Mouse (Mus musculus) regulatory T cell (primary cell): ENCODE data around the gene Plvap.

Experiments used
- in situ Hi-C: fragments of 300-600 bp; cut with MboI, MseI; formaldehyde crosslinking; loops from one replicate; pipeline ENCODE4 v1.15.1; 2025; ENCODE audit warnings: high pct_unique_total_duplicates

Plvap gene

GRCm38 (mm10) chr8:71488454-71488853, 23.1 kb downstream of the Plvap start:
- in situ Hi-C loops, result loop anchor here (5.0 to 25.0 kb wide), 3 partner anchors 591 to 714 kb away; partner anchors contain the start of genes Pik3r2, Rpl18a and Tpm4

GRCm38 (mm10) chr8:71487691-71488445, 23.7 kb downstream of the Plvap start, which contains the start of gene Gtpbp3:
Gene Gtpbp3, plus strand, starts transcription at chr8:71488103.
- in situ Hi-C loops, result loop anchor here (5.0 to 25.0 kb wide), 3 partner anchors 591 to 713 kb away; partner anchors contain the start of genes Pik3r2, Rpl18a and Tpm4

- in situ Hi-C loops, result loop anchor here (5.0 to 25.0 kb wide), 3 partner anchors 589 to 711 kb away; partner anchors contain the start of genes Pik3r2, Rpl18a and Tpm4
These were observed 25.4 kb downstream of the Plvap start for GRCm38 (mm10) chr8:71486136-71486529.

- in situ Hi-C loops, result loop anchor here (5.0 to 25.0 kb wide), 3 partner anchors 588 to 711 kb away; partner anchors contain the start of genes Pik3r2, Rpl18a and Tpm4
These were observed 26.1 kb downstream of the Plvap start, which contains the start of gene Ano8 for GRCm38 (mm10) chr8:71485142-71486135. Gene Ano8, minus strand, starts transcription at chr8:71485963.

GRCm38 (mm10) chr8:71484736-71485135, 26.8 kb downstream of the Plvap start:
- in situ Hi-C loops, result loop anchor here (5.0 to 25.0 kb wide), 3 partner anchors 587 to 710 kb away; partner anchors contain the start of genes Pik3r2, Rpl18a and Tpm4

GRCm38 (mm10) chr8:71483932-71484331, 27.6 kb downstream of the Plvap start:
- in situ Hi-C loops, result loop anchor here (10.0 to 25.0 kb wide), 2 partner anchors 653 to 709 kb away; partner anchors contain the start of genes Pik3r2 and Tpm4

- in situ Hi-C loops, result loop anchor here (25.0 kb wide), 1 partner anchor 658 kb away; the partner anchor contains the start of gene Tpm4
These were observed 32.6 kb downstream of the Plvap start for GRCm38 (mm10) chr8:71478943-71479342.

GRCm38 (mm10) chr8:71477196-71477845, 34.2 kb downstream of the Plvap start:
- in situ Hi-C loops, result loop anchor here (25.0 kb wide), 1 partner anchor 660 kb away; the partner anchor contains the start of gene Tpm4

GRCm38 (mm10) chr8:71476099-71476940, 35.2 kb downstream of the Plvap start:
- in situ Hi-C loops, result loop anchor here (25.0 kb wide), 1 partner anchor 661 kb away; the partner anchor contains the start of gene Tpm4

- in situ Hi-C loops, result loop anchor here (25.0 kb wide), 1 partner anchor 662 kb away; the partner anchor contains the start of gene Tpm4
These were observed 35.9 kb downstream of the Plvap start for GRCm38 (mm10) chr8:71475702-71476075.

GRCm38 (mm10) chr8:71474785-71475701, 36.5 kb downstream of the Plvap start:
- in situ Hi-C loops, result loop anchor here (25.0 kb wide), 1 partner anchor 662 kb away; the partner anchor contains the start of gene Tpm4

GRCm38 (mm10) chr8:71474344-71474743, 37.2 kb downstream of the Plvap start:
- in situ Hi-C loops, result no loop called here

- in situ Hi-C loops, result no loop called here
These were observed 38.8 kb downstream of the Plvap start for GRCm38 (mm10) chr8:71472601-71473386.

GRCm38 (mm10) chr8:71471861-71472260, 39.7 kb downstream of the Plvap start:
- in situ Hi-C loops, result no loop called here

- in situ Hi-C loops, result no loop called here
These were observed 40.7 kb downstream of the Plvap start for GRCm38 (mm10) chr8:71470913-71471255.

- in situ Hi-C loops, result no loop called here
These were observed 41.2 kb downstream of the Plvap start for GRCm38 (mm10) chr8:71470146-71470912.

GRCm38 (mm10) chr8:71469411-71469810, 42.1 kb downstream of the Plvap start:
- in situ Hi-C loops, result loop anchor here (5.0 kb wide), 1 partner anchor 62 kb away; the partner anchor contains the start of gene Ankle1
